Mouse (Mus musculus): ENCODE results near the gene Mrps5. TPM values are rescaled to one million over a fixed set of nuclear protein-coding genes. Genes with fewer than 3 reads are reported as not detected.
A peak's percentile ranks its signal among the peaks of the same experiment; 100 is the strongest.

Mrps5 gene
- total and polyA plus RNA-seq, 2 experiments from 2014 or later: 69.7 to 129 TPM

- ATAC-seq: peak; percentile 92
- DNase-seq (ENCODE audit: low spot score): peak; percentile 72
- Histone ChIP-seq H3K4me2 (ENCODE audit: low read depth, low read length) (no peak overlapping the region), H3K9me3 (ENCODE audit: low read length) (no peaks in the 10 kb centered on the region), H3K27me3 (ENCODE audit: insufficient read depth, low read length) (no peaks in the 10 kb centered on the region), H3K4me1 (ENCODE audit: insufficient read depth, low read length) (no peaks in the 10 kb centered on the region), H3K9ac (replicated peaks; ENCODE audit: low read length) (no peak overlapping the region), H3K27ac (no peak overlapping the region), H3K36me3 (ENCODE audit: insufficient read depth, low read length) (no peaks in the 10 kb centered on the region), H3K4me3 (ENCODE audit: low read length) (no peak overlapping the region)
- WGBS: 38% methylated on average over 6 of the region's 6 CpGs
- TF ChIP-seq CTCF (IDR thresholded peaks at IDR 0.05; ENCODE audit: low read depth): no peak
Observed at GRCm38 (mm10) chr2:127627990-127628570, 41.1 kb downstream of the Mrps5 start.

GRCm38 (mm10) chr2:127632601-127633000 is 45.6 kb downstream of the Mrps5 start:
- Histone ChIP-seq H3K9me3 (ENCODE audit: low read length) (no peaks in the 10 kb centered on the region), H3K27me3 (ENCODE audit: insufficient read depth, low read length) (no peaks in the 10 kb centered on the region), H3K27ac (no peak overlapping the region), H3K4me1 (ENCODE audit: insufficient read depth, low read length) (no peaks in the 10 kb centered on the region), H3K4me2 (ENCODE audit: low read depth, low read length) (no peak overlapping the region), H3K9ac (replicated peaks; ENCODE audit: low read length) (no peak overlapping the region), H3K4me3 (ENCODE audit: low read length) (no peak overlapping the region), H3K36me3 (ENCODE audit: insufficient read depth, low read length) (no peaks in the 10 kb centered on the region)
- DNase-seq (ENCODE audit: low spot score) (no peak), ATAC-seq (no peak)
- 73% methylated on average over 2 of the region's 2 CpGs for WGBS
- no peak for TF ChIP-seq CTCF (IDR thresholded peaks at IDR 0.05; ENCODE audit: low read depth)

GRCm38 (mm10) chr2:127635581-127635980 is 48.6 kb downstream of the Mrps5 start:
- DNase-seq (ENCODE audit: low spot score): no peak
- TF ChIP-seq CTCF (IDR thresholded peaks at IDR 0.05; ENCODE audit: low read depth): no peak
- WGBS: 74% methylated on average over 6 of the region's 6 CpGs
- H3K27ac ChIP-seq: no peak overlapping the region
- no peaks in the 10 kb centered on the region for H3K9me3 ChIP-seq (ENCODE audit: low read length)
- no peak overlapping the region for H3K4me2 ChIP-seq (ENCODE audit: low read depth, low read length)
- H3K4me3 ChIP-seq (ENCODE audit: low read length): no peak overlapping the region
- no peaks in the 10 kb centered on the region for H3K4me1 ChIP-seq (ENCODE audit: insufficient read depth, low read length)
- H3K9ac ChIP-seq (replicated peaks; ENCODE audit: low read length): no peak overlapping the region
- ATAC-seq: no peak
- no peaks in the 10 kb centered on the region for H3K36me3 ChIP-seq (ENCODE audit: insufficient read depth, low read length)
- H3K27me3 ChIP-seq (ENCODE audit: insufficient read depth, low read length): no peaks in the 10 kb centered on the region

GRCm38 (mm10) chr2:127638973-127639372 is 52.0 kb downstream of the Mrps5 start:
- Histone ChIP-seq H3K27ac (no peak overlapping the region), H3K9ac (replicated peaks; ENCODE audit: low read length) (no peak overlapping the region), H3K9me3 (ENCODE audit: low read length) (no peaks in the 10 kb centered on the region), H3K4me2 (ENCODE audit: low read depth, low read length) (no peak overlapping the region), H3K4me1 (ENCODE audit: insufficient read depth, low read length) (no peaks in the 10 kb centered on the region), H3K4me3 (ENCODE audit: low read length) (no peak overlapping the region), H3K27me3 (ENCODE audit: insufficient read depth, low read length) (no peaks in the 10 kb centered on the region), H3K36me3 (ENCODE audit: insufficient read depth, low read length) (no peaks in the 10 kb centered on the region)
- ATAC-seq: no peak
- no peak for TF ChIP-seq CTCF (IDR thresholded peaks at IDR 0.05; ENCODE audit: low read depth)
- WGBS: 72% methylated on average over 9 of the region's 9 CpGs
- DNase-seq (ENCODE audit: low spot score): no peak

- ATAC-seq (no peak), DNase-seq (ENCODE audit: low spot score) (no peak)
- Histone ChIP-seq H3K27me3 (ENCODE audit: insufficient read depth, low read length) (no peaks in the 10 kb centered on the region), H3K9ac (replicated peaks; ENCODE audit: low read length) (no peak overlapping the region), H3K36me3 (ENCODE audit: insufficient read depth, low read length) (no peaks in the 10 kb centered on the region), H3K27ac (no peak overlapping the region), H3K4me3 (ENCODE audit: low read length) (no peak overlapping the region), H3K9me3 (ENCODE audit: low read length) (no peaks in the 10 kb centered on the region), H3K4me1 (ENCODE audit: insufficient read depth, low read length) (no peaks in the 10 kb centered on the region), H3K4me2 (ENCODE audit: low read depth, low read length) (no peak overlapping the region)
- TF ChIP-seq CTCF (IDR thresholded peaks at IDR 0.05; ENCODE audit: low read depth): no peak
- WGBS: 72% methylated on average over 19 of the region's 19 CpGs
Observed at GRCm38 (mm10) chr2:127643728-127644704, 57.0 kb downstream of the Mrps5 start.

GRCm38 (mm10) chr2:127646875-127647274 is 59.9 kb downstream of the Mrps5 start:
- Histone ChIP-seq H3K9ac (replicated peaks; ENCODE audit: low read length) (no peak overlapping the region), H3K36me3 (ENCODE audit: insufficient read depth, low read length) (no peaks in the 10 kb centered on the region), H3K4me1 (ENCODE audit: insufficient read depth, low read length) (no peaks in the 10 kb centered on the region), H3K4me3 (ENCODE audit: low read length) (no peak overlapping the region), H3K27ac (no peak overlapping the region), H3K4me2 (ENCODE audit: low read depth, low read length) (no peak overlapping the region), H3K9me3 (ENCODE audit: low read length) (no peaks in the 10 kb centered on the region), H3K27me3 (ENCODE audit: insufficient read depth, low read length) (no peaks in the 10 kb centered on the region)
- DNase-seq (ENCODE audit: low spot score) (no peak), ATAC-seq (no peak)
- 55% methylated on average over 5 of the region's 5 CpGs for WGBS
- no peak for TF ChIP-seq CTCF (IDR thresholded peaks at IDR 0.05; ENCODE audit: low read depth)

- no peak for TF ChIP-seq CTCF (IDR thresholded peaks at IDR 0.05; ENCODE audit: low read depth)
- Histone ChIP-seq H3K4me3 (ENCODE audit: low read length) (no peak overlapping the region), H3K4me2 (ENCODE audit: low read depth, low read length) (no peak overlapping the region), H3K36me3 (ENCODE audit: insufficient read depth, low read length) (no peaks in the 10 kb centered on the region), H3K27me3 (ENCODE audit: insufficient read depth, low read length) (no peaks in the 10 kb centered on the region), H3K9me3 (ENCODE audit: low read length) (no peaks in the 10 kb centered on the region), H3K4me1 (ENCODE audit: insufficient read depth, low read length) (no peaks in the 10 kb centered on the region), H3K27ac (no peak overlapping the region), H3K9ac (replicated peaks; ENCODE audit: low read length) (no peak overlapping the region)
- 89% methylated on average over 6 of the region's 6 CpGs for WGBS
- no peak for ATAC-seq
- DNase-seq (ENCODE audit: low spot score): no peak
Observed at GRCm38 (mm10) chr2:127648145-127648544, 61.1 kb downstream of the Mrps5 start.
